Mouse (Mus musculus): ENCODE results near the gene Slc29a4. TPM values are rescaled to one million over a fixed set of nuclear protein-coding genes. Genes with fewer than 3 reads are reported as not detected.

The Slc29a4 gene
- polyA plus RNA-seq, 1 experiment from 2014 or later, result 0.16 TPM

DNA sequence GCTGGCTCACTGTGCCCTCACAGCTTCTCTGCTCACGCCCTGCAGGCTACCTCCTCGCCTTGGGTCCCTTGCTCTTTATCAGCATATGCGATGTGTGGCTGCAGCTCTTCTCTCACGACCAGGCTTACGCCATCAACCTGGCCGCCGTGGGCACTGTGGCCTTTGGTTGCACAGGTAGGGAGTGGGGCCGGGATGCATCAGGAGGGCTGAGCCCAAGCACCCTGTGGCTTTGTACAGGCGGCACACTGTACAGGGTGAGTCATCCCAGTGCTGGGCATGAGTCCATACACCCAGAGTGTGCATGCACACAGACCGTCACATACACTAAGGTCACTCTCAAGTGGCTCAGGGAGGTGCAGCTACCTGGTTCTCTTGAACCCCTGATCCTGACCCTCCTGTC lies 21.7 kb downstream of the Slc29a4 start:
- Histone ChIP-seq H3K36me3 (replicated peaks; ENCODE audit: insufficient read depth, low read length) (no peaks in the 10 kb centered on the region), H3K9me3 (ENCODE audit: low read length) (no peaks in the 10 kb centered on the region), H3K4me3 (ENCODE audit: low read depth, low read length) (no peak overlapping the region), H3K27ac (ENCODE audit: low read depth) (no peak overlapping the region), H3K4me1 (ENCODE audit: insufficient read depth) (no peaks in the 10 kb centered on the region), H3K27me3 (ENCODE audit: insufficient read depth, low read length) (no peaks in the 10 kb centered on the region), H3K9ac (replicated peaks) (no peak overlapping the region), H3K4me2 (ENCODE audit: low read depth, low read length) (no peak overlapping the region)
- WGBS (ENCODE audit: insufficient replicate concordance), result 78% methylated on average over 10 of the region's 10 CpGs
- ATAC-seq, result no peak
- no peak for DNase-seq
- TF ChIP-seq EP300 (IDR thresholded peaks at IDR 0.05; ENCODE audit: low read depth) (no peak), CTCF (IDR thresholded peaks at IDR 0.05; ENCODE audit: low read depth) (no peak)

DNA sequence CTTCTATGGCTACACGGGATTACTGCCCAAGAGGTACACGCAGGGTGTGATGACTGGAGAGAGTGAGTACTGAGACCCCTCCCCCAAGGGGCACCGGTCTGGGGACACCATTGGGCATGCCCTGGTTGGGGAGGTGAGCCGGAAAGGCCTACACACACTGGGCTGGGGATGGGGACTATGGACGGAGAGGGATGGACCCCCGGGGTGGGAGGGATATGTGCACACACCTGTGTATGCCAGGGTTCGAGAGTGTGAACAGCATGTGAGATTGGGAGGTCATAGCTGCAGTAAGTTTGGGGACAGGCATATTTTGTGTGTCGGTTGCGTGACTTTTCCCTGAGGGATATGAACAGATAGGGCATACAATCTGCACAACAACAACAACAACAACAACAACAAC lies 22.7 kb downstream of the Slc29a4 start:
- H3K27ac ChIP-seq (ENCODE audit: low read depth), result no peak overlapping the region
- ATAC-seq, result no peak
- H3K27me3 ChIP-seq (ENCODE audit: insufficient read depth, low read length), result no peaks in the 10 kb centered on the region
- DNase-seq, result no peak
- TF ChIP-seq CTCF (IDR thresholded peaks at IDR 0.05; ENCODE audit: low read depth), result no peak
- TF ChIP-seq EP300 (IDR thresholded peaks at IDR 0.05; ENCODE audit: low read depth), result no peak
- H3K4me3 ChIP-seq (ENCODE audit: low read depth, low read length), result no peak overlapping the region
- no peak overlapping the region for H3K9ac ChIP-seq (replicated peaks)
- no peaks in the 10 kb centered on the region for H3K4me1 ChIP-seq (ENCODE audit: insufficient read depth)
- no peaks in the 10 kb centered on the region for H3K9me3 ChIP-seq (ENCODE audit: low read length)
- WGBS (ENCODE audit: insufficient replicate concordance), result 78% methylated on average over 9 of the region's 9 CpGs
- no peaks in the 10 kb centered on the region for H3K36me3 ChIP-seq (replicated peaks; ENCODE audit: insufficient read depth, low read length)
- H3K4me2 ChIP-seq (ENCODE audit: low read depth, low read length), result no peak overlapping the region

DNA sequence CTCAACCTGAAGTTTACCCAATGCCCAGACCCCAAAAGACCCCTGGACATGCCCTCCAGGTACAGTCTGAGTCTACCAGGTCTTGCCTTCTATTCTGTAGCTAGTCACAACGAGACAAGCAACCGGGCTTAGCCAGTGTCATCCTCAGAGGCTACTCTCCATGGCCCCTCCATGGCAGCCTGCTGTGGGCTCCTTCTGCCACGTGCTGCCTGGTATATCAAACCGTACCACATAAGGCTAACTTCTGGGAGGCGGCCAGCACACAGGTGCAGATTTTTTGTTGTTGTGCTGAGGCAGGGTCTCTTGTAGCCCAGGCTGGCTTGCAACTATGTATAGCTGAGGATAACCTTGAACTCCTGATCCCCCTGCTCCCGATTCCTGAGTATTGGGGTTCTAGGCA lies 23.7 kb downstream of the Slc29a4 start:
- Histone ChIP-seq H3K9ac (replicated peaks) (no peak overlapping the region), H3K4me1 (ENCODE audit: insufficient read depth) (no peaks in the 10 kb centered on the region), H3K36me3 (replicated peaks; ENCODE audit: insufficient read depth, low read length) (no peaks in the 10 kb centered on the region), H3K9me3 (ENCODE audit: low read length) (no peaks in the 10 kb centered on the region), H3K4me2 (ENCODE audit: low read depth, low read length) (no peak overlapping the region), H3K27me3 (ENCODE audit: insufficient read depth, low read length) (no peaks in the 10 kb centered on the region), H3K4me3 (ENCODE audit: low read depth, low read length) (no peak overlapping the region), H3K27ac (ENCODE audit: low read depth) (no peak overlapping the region)
- TF ChIP-seq CTCF (IDR thresholded peaks at IDR 0.05; ENCODE audit: low read depth) (no peak), EP300 (IDR thresholded peaks at IDR 0.05; ENCODE audit: low read depth) (no peak)
- no peak for DNase-seq
- ATAC-seq, result no peak
- 74% methylated on average over 6 of the region's 6 CpGs for WGBS (ENCODE audit: insufficient replicate concordance)

DNA sequence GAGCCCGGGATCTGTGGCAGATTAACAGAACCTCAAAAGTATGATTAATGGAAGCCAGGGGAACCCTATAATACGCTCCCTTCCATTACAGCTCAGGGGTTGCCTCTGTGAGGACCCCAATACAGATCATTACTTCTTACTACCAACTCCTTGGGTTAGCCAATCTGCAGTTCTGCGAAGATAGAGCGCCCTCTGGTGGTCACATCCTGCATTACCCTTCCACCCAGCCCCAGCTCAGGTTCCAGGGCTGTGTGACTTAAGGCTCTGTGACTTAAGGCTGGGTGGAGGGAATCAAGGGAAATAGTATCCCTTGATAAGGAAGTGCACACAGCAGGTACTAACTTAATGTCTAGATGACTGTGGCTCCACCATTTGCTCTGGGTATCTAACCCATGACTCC lies 25.7 kb downstream of the Slc29a4 start:
- H3K4me3 ChIP-seq (ENCODE audit: low read depth, low read length), result no peak overlapping the region
- no peak; the same call in 1 of the 2 replicates for ATAC-seq
- TF ChIP-seq CTCF (IDR thresholded peaks at IDR 0.05; ENCODE audit: low read depth) (peak; percentile 96), EP300 (IDR thresholded peaks at IDR 0.05; ENCODE audit: low read depth) (no peak)
- H3K4me1 ChIP-seq (ENCODE audit: insufficient read depth), result no peaks in the 10 kb centered on the region
- no peaks in the 10 kb centered on the region for H3K9me3 ChIP-seq (ENCODE audit: low read length)
- H3K36me3 ChIP-seq (replicated peaks; ENCODE audit: insufficient read depth, low read length), result no peaks in the 10 kb centered on the region
- no peak overlapping the region for H3K27ac ChIP-seq (ENCODE audit: low read depth)
- peak; percentile 82 for DNase-seq
- H3K4me2 ChIP-seq (ENCODE audit: low read depth, low read length), result no peak overlapping the region
- no peak overlapping the region for H3K9ac ChIP-seq (replicated peaks)
- WGBS (ENCODE audit: insufficient replicate concordance), result 23% methylated on average over 4 of the region's 4 CpGs
- no peaks in the 10 kb centered on the region for H3K27me3 ChIP-seq (ENCODE audit: insufficient read depth, low read length)

DNA sequence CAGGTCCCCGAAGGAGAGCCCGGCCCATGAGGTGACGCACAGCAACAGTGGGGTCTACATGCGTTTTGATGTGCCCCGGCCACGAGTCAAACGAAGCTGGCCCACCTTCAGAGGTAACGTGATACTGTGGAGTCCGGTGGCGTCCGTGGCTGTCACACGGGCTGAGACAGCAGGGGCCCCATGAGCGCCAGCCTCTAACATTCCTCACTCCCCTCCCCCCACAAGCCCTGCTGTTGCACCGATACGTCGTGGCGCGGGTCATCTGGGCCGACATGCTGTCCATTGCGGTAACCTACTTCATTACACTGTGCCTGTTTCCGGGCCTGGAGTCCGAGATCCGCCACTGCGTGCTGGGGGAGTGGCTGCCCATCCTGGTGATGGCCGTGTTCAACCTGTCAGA lies 26.2 kb downstream of the Slc29a4 start:
- H3K4me2 ChIP-seq (ENCODE audit: low read depth, low read length), result no peak overlapping the region
- no peak for ATAC-seq

DNA sequence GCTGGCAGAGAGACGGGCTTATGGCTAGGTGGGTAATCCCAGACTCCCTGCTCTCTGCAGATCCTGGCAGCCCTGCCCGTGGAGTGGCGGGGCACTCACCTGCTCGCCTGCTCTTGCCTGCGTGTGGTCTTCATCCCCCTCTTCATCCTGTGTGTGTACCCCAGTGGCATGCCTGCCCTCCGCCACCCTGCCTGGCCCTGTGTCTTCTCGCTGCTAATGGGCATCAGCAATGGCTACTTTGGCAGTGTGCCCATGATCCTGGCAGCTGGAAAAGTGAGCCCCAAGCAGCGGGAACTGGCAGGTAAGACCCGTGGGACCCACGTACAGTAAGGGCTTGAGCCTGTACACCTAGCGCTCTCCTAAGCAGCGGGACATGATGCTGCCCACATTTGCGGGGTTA lies 27.6 kb downstream of the Slc29a4 start:
- TF ChIP-seq CTCF (IDR thresholded peaks at IDR 0.05; ENCODE audit: low read depth), result no peak
- no peak for TF ChIP-seq EP300 (IDR thresholded peaks at IDR 0.05; ENCODE audit: low read depth)
- DNase-seq, result no peak
- WGBS (ENCODE audit: insufficient replicate concordance), result 74% methylated on average over 13 of the region's 13 CpGs
- no peak overlapping the region for H3K9ac ChIP-seq (replicated peaks)
- no peak for ATAC-seq
- H3K27me3 ChIP-seq (ENCODE audit: insufficient read depth, low read length), result no peaks in the 10 kb centered on the region
- H3K36me3 ChIP-seq (replicated peaks; ENCODE audit: insufficient read depth, low read length), result no peaks in the 10 kb centered on the region
- H3K9me3 ChIP-seq (ENCODE audit: low read length), result no peaks in the 10 kb centered on the region
- no peak overlapping the region for H3K4me2 ChIP-seq (ENCODE audit: low read depth, low read length)
- no peak overlapping the region for H3K4me3 ChIP-seq (ENCODE audit: low read depth, low read length)
- H3K4me1 ChIP-seq (ENCODE audit: insufficient read depth), result no peaks in the 10 kb centered on the region
- H3K27ac ChIP-seq (ENCODE audit: low read depth), result no peak overlapping the region

More for the DNA sequence above, 26.2 kb downstream of the Slc29a4 start:
- Histone ChIP-seq H3K36me3 (replicated peaks; ENCODE audit: insufficient read depth, low read length) (no peaks in the 10 kb centered on the region), H3K9me3 (ENCODE audit: low read length) (no peaks in the 10 kb centered on the region), H3K4me3 (ENCODE audit: low read depth, low read length) (no peak overlapping the region), H3K27me3 (ENCODE audit: insufficient read depth, low read length) (no peaks in the 10 kb centered on the region), H3K27ac (ENCODE audit: low read depth) (no peak overlapping the region), H3K4me1 (ENCODE audit: insufficient read depth) (no peaks in the 10 kb centered on the region), H3K9ac (replicated peaks) (no peak overlapping the region)
- 64% methylated on average over 25 of the region's 25 CpGs for WGBS (ENCODE audit: insufficient replicate concordance)
- TF ChIP-seq CTCF (IDR thresholded peaks at IDR 0.05; ENCODE audit: low read depth), result no peak
- TF ChIP-seq EP300 (IDR thresholded peaks at IDR 0.05; ENCODE audit: low read depth), result no peak
- DNase-seq, result no peak

Data from liver, postnatal 0 days (tissue).